Mouse (Mus musculus): ENCODE results near the gene Dusp18. TPM values are rescaled to one million over a fixed set of nuclear protein-coding genes. Genes with fewer than 3 reads are reported as not detected.

Dusp18 gene
- polyA plus RNA-seq (2021; fragmentation: Nextera tagmentation) = 19.1 and 20.4 TPM in 2 replicates
- long read RNA-seq, experiment 1, full-length matches to known transcripts = 37 of 50 reads
- long read RNA-seq, experiment 1, partial matches to known transcripts = 0 of 50 reads
- long read RNA-seq, experiment 1, other reads (novel, unspliced or antisense) = 13 of 50 reads
- long read RNA-seq, experiment 2, full-length matches to known transcripts = 112 of 123 reads
- long read RNA-seq, experiment 2, partial matches to known transcripts = 3 of 123 reads
- long read RNA-seq, experiment 2, other reads (novel, unspliced or antisense) = 8 of 123 reads

DNA sequence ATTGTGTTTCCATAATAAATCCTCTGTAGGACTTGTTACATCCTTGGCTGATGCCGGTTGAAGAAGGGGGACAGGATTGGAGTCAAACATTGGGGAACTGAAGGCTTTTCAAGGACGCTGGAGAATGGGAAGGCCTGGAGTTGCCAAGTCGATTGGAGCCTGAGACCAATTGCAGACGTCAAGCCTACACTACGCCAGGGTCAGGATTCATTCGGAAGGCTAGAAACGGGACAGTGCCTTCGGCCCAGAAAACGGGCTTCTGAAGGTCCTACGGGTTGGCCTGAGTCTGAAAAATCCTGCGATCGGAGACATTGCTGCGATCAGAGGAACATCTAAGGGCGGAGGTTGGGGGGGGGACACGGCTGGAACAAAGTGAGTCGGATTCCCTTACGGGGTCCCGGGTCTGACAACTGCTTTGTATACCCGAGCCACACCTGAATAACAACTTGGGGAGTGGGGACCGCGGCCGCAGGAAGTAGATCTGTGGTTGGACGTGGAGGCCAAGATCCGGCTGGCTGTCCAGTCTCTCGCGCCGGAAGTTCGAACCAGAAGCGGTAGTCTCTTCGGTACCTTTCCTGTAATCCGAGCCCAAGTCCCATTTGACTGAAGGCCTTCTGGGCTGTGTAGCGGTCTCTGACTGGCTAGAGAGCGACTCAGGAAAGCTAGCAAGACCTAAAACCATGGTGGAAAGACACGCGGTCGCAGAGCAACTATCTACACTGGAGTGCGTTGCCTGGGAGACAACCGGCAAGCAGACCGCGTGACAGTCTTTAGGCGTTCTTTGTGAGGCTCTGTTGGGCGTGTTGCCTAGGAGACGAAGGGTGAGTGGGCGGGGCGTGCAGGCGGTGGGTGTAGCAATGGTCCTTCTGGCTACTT is at the start of gene Dusp18, which contains the start of gene 4921536K21Rik:
Gene Dusp18, plus strand, starts transcription at position 835 of the 876 bp plus-strand sequence.
Gene 4921536K21Rik, minus strand, starts transcription at position 693 of the 876 bp plus-strand sequence.

DNA sequence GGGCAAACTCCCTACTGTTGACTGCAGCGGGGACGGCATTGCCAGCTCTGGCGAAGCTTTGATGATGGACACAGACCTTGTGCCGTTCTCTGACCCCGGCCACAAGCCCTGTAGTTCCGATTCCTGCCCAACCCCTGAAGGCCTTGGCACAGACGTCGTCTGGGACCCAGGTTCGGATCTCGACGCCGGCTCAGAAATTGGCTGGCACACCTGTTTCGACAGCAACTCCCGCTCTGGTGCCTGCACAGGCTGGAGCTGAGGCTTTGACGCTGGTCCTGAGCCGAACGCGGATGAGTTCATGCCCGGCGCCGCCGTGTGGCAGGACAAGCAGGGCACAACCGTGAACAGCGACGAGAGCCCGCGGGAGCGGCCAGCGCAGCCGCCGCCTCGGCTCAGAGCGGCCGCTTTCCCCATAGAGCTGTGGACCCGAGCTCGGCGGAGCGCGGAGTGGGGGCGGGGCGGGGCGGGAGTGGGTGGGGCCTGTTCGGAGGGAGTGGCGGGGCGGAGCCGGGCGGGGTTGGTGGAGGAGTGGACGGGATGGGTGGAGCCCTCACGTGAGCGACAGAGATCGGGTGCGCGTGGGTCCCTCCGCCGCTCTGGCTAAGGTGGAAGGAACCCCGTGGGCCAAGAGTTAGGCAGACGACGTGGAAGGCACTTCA is 31.5 kb upstream of the Dusp18 start, which contains the start of gene Osbp2:
Gene Osbp2, minus strand, starts transcription at position 450 of the 659 bp plus-strand sequence.

DNA sequence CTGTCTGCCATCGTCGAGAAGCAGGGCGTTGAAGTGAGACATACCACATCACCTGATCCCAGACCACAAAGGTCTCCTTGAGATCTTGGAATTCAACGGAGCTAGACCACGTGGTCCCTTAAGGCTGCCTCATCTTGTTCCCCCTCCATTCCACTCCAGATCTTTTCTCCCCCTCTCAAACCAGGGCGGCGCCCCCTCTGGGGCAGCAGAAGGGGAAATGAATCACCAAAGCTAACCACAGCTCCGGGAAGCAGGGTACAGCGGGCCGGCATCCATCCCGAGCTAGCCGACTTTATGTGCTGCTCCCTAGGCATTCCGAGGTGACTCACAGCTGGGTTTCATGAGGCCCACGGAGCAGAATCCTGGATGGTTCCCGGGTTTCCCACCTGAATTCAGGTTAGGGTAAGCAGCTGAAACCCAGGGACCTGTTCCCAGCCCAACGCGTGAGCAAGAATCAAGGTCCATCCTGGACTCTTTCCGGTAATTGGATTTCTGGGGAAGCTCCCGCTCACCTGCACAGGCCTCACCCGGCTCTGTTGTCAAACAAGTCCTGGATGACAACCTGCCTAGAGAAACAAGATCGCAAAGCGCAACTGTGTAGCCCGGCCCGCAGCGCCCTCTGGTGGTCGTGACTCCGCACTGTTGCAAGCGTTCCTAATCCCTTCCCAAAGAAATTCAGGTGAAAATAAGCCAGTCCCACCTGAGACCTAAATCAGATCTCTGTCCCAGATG is 19.2 kb downstream of the Dusp18 start, which contains the start of gene Slc35e4:
Gene Slc35e4, minus strand, starts transcription at position 556 of the 732 bp plus-strand sequence.

DNA sequence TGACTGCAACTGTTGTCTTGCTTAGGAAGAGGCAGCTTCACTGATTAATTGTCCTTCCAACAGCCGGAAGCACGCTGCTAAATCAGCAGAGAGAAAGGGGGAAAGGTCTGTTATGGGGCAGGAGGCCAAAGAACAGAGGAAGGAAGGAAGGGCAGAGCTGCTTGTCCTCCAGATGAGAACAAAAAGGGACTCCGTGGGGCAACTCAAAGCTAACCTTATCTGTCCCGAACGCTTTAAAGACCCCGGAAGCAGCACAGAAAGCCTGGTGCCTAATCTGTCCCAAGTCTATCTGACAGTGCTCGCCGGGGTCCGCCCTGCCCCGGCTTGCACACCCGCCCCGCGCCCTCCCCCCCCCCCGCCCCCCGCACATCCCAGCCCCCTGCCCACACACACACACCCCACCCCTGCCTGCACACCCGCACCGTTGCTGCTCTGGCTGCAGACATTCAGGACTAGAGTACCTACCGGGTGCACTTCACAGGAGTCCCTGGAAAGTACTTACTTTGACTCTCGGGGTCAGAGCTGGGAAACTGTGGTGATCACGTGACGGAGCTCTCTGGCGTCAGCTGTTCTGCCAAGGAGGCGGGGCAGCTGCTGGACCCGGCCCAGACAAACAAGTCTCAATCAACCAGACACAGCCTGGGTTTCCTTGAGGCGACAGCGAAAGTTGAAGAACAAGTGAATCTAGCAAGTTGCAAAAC is 36.6 kb downstream of the Dusp18 start, which contains the start of gene Tcn2:
Gene Tcn2, minus strand, starts transcription at position 649 of the 701 bp plus-strand sequence.

Other genes with a start within 250 kb of the Dusp18 start
- 3.8 and 4.0 TPM in 2 replicates for gene Morc2a, start 246.0 kb upstream of the Dusp18 start, polyA plus RNA-seq (2021; fragmentation: Nextera tagmentation)
- gene Osbp2, start 31.3 kb upstream of the Dusp18 start, polyA plus RNA-seq (2021; fragmentation: Nextera tagmentation) = 8.2 and 10.3 TPM in 2 replicates
- 0.35 and 0.59 TPM in 2 replicates for gene 4921536K21Rik, start 142 bp upstream of the Dusp18 start, polyA plus RNA-seq (2021; fragmentation: Nextera tagmentation)
- gene Slc35e4, start 19.4 kb downstream of the Dusp18 start, polyA plus RNA-seq (2021; fragmentation: Nextera tagmentation) = 13.9 and 15.2 TPM in 2 replicates
- 21.5 and 39.0 TPM in 2 replicates for gene Tcn2, start 36.9 kb downstream of the Dusp18 start, polyA plus RNA-seq (2021; fragmentation: Nextera tagmentation)
- gene Pes1, start 68.7 kb downstream of the Dusp18 start, polyA plus RNA-seq (2021; fragmentation: Nextera tagmentation) = 23.5 and 28.5 TPM in 2 replicates
- not detected in 2 replicates for gene 4930556J24Rik, start 81.5 kb downstream of the Dusp18 start, polyA plus RNA-seq (2021; fragmentation: Nextera tagmentation)
- 3.4 and 5.4 TPM in 2 replicates for gene Gal3st1, start 88.4 kb downstream of the Dusp18 start, polyA plus RNA-seq (2021; fragmentation: Nextera tagmentation)
- 0.33 and 0.80 TPM in 2 replicates for gene Sec14l4, start 136.2 kb downstream of the Dusp18 start, polyA plus RNA-seq (2021; fragmentation: Nextera tagmentation)
- gene Sec14l3, start 169.6 kb downstream of the Dusp18 start, polyA plus RNA-seq (2021; fragmentation: Nextera tagmentation) = 0.67 and 1.7 TPM in 2 replicates
- 189 and 199 TPM in 2 replicates for gene Mtfp1, start 200.2 kb downstream of the Dusp18 start, polyA plus RNA-seq (2021; fragmentation: Nextera tagmentation)
- gene Sec14l2, start 228.2 kb downstream of the Dusp18 start, polyA plus RNA-seq (2021; fragmentation: Nextera tagmentation) = 3.8 and 4.0 TPM in 2 replicates
- gene Rnf215, start 240.0 kb downstream of the Dusp18 start, polyA plus RNA-seq (2021; fragmentation: Nextera tagmentation) = 11.3 and 11.7 TPM in 2 replicates

Data from layer of hippocampus, adult 6 months (tissue).